Mouse (Mus musculus) thymus, postnatal 25 days (tissue): ENCODE results near the gene Fbxl18.

Experiments
- DNase-seq: peaks from one replicate; pipeline ENCODE4 v3.0.0; 2022

Gene Fbxl18

DNA sequence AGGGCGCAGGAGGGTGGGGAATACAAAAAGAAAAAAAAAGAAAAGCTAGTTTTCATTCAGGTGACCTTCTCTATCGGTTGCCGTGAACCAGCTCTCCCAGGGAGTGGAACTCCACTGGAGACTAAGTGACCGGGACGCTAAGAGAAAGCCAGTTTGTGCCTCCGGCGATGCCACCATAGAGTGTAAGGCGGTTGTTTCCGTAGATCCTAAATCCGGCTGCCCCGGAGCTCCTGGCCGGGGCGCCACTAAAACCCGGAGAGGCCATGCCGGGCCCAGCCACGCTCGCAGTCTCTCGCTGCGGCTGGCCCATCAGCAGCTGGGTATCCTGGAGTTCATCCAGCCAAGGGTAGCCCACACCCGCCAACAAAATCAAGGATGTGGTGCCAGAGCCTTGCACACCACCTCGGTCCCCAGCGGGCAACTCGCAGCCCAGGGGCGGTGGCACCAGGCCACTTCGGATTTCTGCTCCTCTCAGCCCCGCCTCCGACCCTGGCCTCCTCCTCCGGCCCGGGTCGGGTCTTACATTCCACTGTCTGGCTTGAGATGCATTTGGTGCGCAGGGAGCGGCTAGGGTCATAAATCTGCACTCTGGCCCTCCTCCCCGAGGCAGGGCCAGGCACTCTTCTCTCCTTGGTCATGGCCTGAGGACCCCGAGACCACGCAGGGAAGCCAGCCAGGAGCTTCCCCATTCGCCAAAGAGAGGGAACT is 73.8 kb downstream of the Fbxl18 start:
- peak; percentile 18 for DNase-seq

DNA sequence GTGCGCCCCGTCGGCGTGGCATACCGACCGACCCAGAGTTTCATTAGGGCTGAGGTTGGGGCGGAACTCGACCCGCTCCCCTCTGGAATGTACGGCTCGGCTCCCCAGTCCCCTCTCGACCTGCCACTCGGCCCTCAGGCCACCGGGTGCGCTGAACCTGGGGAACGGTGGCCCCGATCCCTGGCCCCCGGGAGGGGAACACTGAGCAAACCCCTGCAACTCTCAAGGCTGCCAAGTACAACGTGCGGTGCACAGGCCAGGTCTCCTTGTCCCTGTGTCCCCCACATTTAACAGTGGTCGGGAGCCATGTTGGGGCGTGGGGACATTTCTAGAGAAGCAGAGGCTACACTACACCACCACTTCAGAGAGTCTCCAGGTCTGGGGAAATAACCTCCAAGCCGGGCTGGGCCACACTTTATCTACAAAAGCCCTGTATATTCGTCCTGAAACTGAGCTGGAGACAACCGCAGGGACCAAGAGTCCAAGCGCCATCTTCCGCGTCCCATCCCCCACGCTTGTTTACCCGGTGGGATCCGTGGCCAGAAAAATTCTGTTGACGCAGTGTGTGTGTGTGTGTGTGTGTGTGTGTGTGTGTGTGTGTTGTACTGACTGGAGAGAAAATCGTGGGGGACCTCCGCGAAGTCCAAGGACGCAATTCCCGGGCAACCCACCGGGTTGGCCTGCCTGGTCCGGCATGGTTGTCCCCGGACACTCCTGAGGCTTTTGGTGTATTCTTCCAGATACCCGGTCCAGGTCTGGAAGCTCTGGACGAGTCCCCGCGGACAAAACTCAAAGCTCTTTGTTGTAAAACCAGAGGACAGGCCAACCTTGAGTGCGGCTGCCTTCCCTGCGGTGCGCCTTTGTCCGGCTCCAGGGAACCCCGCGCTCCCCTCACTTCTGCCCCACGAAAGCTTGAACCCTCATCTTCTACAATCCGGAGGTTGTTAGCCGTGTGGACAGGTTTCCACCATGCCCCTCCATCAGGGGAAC is 74.7 kb downstream of the Fbxl18 start:
- peak; percentile 10 for DNase-seq

GRCm38 (mm10) chr5:142819385-142820275 is 75.6 kb downstream of the Fbxl18 start:
- peak; percentile 11 for DNase-seq

DNA sequence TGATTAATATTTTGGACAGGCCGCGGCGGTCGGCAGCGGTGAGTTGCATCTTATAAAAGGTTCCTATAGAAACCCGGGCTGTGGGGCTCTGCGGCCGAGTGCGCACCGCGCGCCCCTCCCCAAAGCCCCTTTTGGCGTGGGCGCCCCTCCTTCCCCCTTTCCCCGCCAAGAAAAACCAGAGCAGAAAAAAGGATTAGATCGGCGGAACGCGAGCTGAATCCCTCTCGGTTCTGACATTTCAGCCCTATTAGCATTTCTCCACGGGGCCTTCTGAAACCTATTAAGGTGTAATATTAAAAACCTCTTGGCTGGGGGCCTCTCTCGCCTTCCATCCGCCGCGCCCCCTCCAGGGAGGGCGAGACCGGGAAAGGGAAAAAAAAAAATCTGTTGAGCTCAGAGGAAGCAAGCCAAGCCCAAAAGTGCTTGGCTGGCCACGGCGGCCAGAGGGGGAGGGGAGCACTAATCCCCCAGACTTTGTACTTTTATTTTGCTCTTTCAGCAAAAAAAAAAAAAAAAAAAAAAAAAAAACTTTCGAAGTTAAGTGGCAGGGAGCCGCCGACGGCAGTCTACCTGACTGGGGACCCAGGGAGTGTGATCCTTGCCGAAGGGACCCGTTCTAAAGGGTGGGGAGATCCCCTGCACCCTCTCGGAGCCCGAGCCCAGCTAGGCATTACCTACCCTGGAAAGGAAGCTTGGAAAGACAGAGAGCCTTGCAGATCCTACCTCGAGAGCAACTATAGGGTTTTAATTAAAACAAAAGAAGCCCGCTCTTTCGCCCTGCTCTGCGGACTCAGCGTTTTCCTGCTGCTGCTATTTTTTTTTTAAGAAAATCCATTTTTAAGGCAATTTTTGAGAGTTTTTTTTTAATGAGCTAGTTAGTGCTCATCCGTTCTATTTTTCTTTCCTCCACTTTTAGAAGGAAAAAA is 76.5 kb downstream of the Fbxl18 start:
- peak; percentile 14 for DNase-seq

- DNase-seq = peak; percentile 56
These were observed 77.4 kb downstream of the Fbxl18 start, which contains the start of gene Tnrc18 for GRCm38 (mm10) chr5:142817524-142818434. TSS of gene Tnrc18 (minus strand) at chr5:142817662.
